Mouse (Mus musculus) adrenal gland, postnatal 10 days (tissue): Measurements from ENCODE around the gene Pex11g. TPM values are rescaled to one million over a fixed set of nuclear protein-coding genes. Genes with fewer than 3 reads are reported as not detected.

Experiments
- DNase-seq: peaks from one replicate; pipeline ENCODE4 v3.0.0; 2021; ENCODE audit warnings: mixed read lengths
- total RNA-seq, 2 experiments: library from RNA; stranded (reverse); gene quantifications; 2 replicates each; pipeline ENCODE4 v1.2.3; 2021

Pex11g gene
- total RNA-seq, 2 experiments from 2014 or later: 13.3 to 16.1 TPM

DNA sequence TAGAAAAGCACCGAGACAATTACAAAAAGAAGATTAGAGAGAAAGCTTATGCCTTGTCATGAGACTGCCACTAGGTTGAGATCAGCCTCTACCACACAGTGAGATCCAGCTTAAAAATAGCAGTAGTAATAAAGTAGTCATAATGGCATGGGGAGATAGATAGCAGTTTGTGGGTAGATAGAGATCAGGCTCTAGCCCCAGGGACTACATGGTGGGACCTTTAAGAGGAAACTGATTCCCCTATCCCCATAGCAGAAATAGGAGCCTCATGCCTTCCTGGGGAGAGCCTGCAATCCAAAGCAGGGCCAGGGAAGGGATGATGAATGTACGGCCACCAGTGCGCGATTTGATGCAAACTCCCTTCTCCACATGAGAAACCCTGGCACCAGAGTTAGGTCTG lies 52.2 kb downstream of the Pex11g start:
- DNase-seq: no peak

DNA sequence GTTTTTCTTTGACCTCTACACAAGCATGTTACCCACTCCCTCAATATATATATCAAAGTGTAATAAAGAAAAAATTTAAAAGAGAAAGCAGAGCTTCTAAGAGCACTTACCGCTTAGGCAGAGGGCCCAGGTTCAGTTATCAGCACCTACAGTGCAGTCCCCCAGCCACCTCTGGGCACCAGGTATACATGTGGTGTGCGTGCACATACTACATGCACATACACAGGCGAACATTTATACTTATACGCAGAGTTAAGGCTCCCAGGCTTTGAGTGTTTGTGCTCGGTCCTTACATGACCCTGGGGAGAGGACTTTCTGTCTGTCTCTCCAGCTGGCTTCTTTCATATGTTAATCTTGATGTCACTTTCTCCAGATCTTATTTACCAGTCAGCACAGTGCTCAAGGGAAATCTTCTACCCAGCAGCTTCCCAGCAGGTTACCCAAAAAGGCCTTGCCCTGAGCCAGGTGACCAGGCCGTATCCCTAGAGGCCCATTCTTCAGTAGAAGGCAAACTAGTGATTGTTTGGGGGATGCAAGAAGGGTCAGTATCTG lies 52.8 kb downstream of the Pex11g start:
- DNase-seq: no peak

DNA sequence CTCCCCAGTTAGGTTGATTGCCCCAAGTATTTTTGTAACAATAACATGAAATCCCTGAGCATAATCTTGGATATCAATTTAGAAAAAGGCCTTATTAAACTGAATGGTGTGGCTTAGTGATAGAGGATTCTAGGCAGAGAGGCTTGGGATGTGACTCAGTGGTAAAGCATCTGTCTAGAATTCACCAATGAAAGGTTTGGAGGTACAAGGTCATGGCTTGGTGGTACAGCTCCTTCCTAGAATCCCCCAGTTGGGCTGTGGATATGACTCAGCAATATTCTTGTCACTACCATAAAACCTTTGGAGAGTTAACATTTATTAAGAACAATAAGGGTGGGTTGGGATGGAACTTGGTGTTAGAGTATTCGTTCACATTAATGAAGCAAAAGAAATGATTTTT lies 54.7 kb downstream of the Pex11g start:
- no peak for DNase-seq

DNA sequence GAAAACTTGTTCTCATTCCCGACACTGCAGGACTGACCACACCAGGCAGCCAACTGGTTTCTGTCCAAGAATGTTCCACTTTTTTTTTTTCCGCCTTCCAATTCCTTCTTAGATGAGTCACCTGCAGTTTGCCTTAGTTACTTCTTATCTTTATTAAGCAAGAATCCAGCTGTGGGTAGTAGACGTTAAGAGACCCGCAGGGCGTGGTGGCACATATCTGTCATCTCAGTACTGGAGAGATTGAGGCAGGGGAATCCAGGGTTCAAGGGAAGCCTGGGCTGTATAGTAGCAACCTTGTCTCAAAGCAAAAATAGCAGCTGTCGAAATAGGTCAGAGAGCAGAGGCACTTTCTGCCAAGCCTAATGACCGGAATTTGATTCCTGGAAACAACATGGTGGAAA lies 55.6 kb downstream of the Pex11g start:
- DNase-seq: peak; percentile 56

GRCm38 (mm10) chr8:3411085-3411484 lies 56.4 kb downstream of the Pex11g start:
- no peak for DNase-seq

DNA sequence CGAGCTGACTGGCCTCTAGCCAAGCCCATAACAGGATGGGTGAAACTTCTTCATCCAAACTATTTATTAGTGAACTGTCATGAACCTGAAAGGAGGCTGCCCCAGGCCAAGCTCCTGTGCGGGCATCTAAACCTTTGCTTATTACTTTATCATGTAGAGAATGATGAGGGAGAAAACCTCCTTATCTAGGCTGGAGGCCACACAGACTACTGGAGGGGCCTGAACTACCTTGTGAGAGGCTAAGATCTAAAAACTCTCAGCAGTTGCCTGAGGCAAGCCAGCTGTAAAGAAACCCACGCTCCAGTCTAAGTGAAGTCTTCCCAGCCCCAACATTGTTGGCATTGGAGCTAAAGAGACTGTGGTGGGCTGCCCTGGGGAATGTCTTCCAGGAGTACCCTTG lies 60.1 kb downstream of the Pex11g start:
- DNase-seq: no peak

Other genes with a start within 250 kb of the Pex11g start
- gene Insr, start 188.1 kb downstream of the Pex11g start, total RNA-seq: 100 to 1,000 TPM; 100 to 108 TPM
- gene A430078G23Rik, start 114.3 kb downstream of the Pex11g start, total RNA-seq: 1 to 10 TPM; 2.3 to 3.7 TPM
- 10 to 100 TPM; 27.4 to 36.5 TPM for gene Arhgef18, start 74.7 kb downstream of the Pex11g start, total RNA-seq
- under 1 TPM in 1 of 2 experiments, not detected in 1; 0.27 TPM for gene Tex45, start 3.2 kb upstream of the Pex11g start, total RNA-seq
- gene Zfp358, start 25.5 kb upstream of the Pex11g start, total RNA-seq: 10 to 100 TPM; 23.9 to 25.3 TPM
- 10 to 100 TPM; 30.2 to 37.6 TPM for gene Mcoln1, start 32.8 kb upstream of the Pex11g start, total RNA-seq
- gene Pnpla6, start 47.7 kb upstream of the Pex11g start, total RNA-seq: 10 to 100 TPM; 24.2 to 39.3 TPM
- gene C330021F23Rik, start 100.3 kb upstream of the Pex11g start, total RNA-seq: 1 to 10 TPM in 1 of 2 experiments, under 1 TPM in 1; 0.61 to 1.9 TPM
- gene Camsap3, start 119.6 kb upstream of the Pex11g start, total RNA-seq: 10 to 100 TPM in 1 of 2 experiments, 1 to 10 TPM in 1; 9.1 to 13.8 TPM
- 10 to 100 TPM; 33.1 to 33.9 TPM for gene Xab2, start 153.6 kb upstream of the Pex11g start, total RNA-seq
- 100 to 1,000 TPM; 104 to 118 TPM for gene Pet100, start 153.9 kb upstream of the Pex11g start, total RNA-seq
- gene Pcp2, start 157.9 kb upstream of the Pex11g start, total RNA-seq: not detected
- 10 to 100 TPM; 70.1 to 89.1 TPM for gene Stxbp2, start 163.3 kb upstream of the Pex11g start, total RNA-seq
- gene Retn, start 188.1 kb upstream of the Pex11g start, total RNA-seq: 10 to 100 TPM in 1 of 2 experiments, 1 to 10 TPM in 1; 3.7 to 33.4 TPM
- gene Mcemp1, start 198.1 kb upstream of the Pex11g start, total RNA-seq: 1 to 10 TPM; 1.2 to 1.7 TPM
- gene Fcor, start 204.7 kb upstream of the Pex11g start, total RNA-seq: 10 to 100 TPM; 28.3 to 29.9 TPM
- 10 to 100 TPM; 19.5 to 23.1 TPM for gene Trappc5, start 208.6 kb upstream of the Pex11g start, total RNA-seq
- 1 to 10 TPM; 2.5 to 3.4 TPM for gene Fcer2a, start 226.5 kb upstream of the Pex11g start, total RNA-seq